Mouse (Mus musculus) megakaryocyte, embryonic 14.5 days (primary cell): ENCODE results near the gene Imp3. TPM values are rescaled to one million over a fixed set of nuclear protein-coding genes. Genes with fewer than 3 reads are reported as not detected.
A peak's percentile ranks its signal among the peaks of the same experiment; 100 is the strongest.
"Not testable (repeated sequence)": the region's sequence is repeated elsewhere in the genome, so short reads cannot be mapped to it uniquely, and the experiment has no call there.

ENCODE experiments used
- H3K27me3 ChIP-seq: replicated peaks from 2 replicates; pipeline ENCODE3; 2012; ENCODE audit warnings: inconsistent platforms
- H3K36me3 ChIP-seq: replicated peaks from 2 replicates; pipeline ENCODE3; 2012; ENCODE audit warnings: low read length, inconsistent platforms, mixed read lengths
- H3K4me1 ChIP-seq: 2 replicates; pipeline ENCODE4 v1.6.1; 2012; ENCODE audit warnings: inconsistent platforms
- H3K4me3 ChIP-seq: replicated peaks from 2 replicates; pipeline ENCODE3; 2012; ENCODE audit warnings: moderate library complexity, mild to moderate bottlenecking, inconsistent platforms
- H3K9me3 ChIP-seq: 2 replicates; pipeline ENCODE4 v1.6.1; 2012; ENCODE audit warnings: inconsistent platforms
- FLI1 ChIP-seq: IDR thresholded peaks from 2 replicates; pipeline ENCODE4 v1.6.1; 2012; ENCODE audit warnings: low read length, inconsistent platforms, mixed read lengths
- GATA1 ChIP-seq: IDR thresholded peaks from 3 replicates; pipeline ENCODE4 v1.6.1; 2012; ENCODE audit warnings: mixed read lengths, low read length, inconsistent platforms, borderline replicate concordance
- polyA plus RNA-seq: library from polyadenylated mRNA; stranded (reverse); fragments of >175 nt; gene quantifications from 2 replicates; pipeline ENCODE4 v1.2.3, GENCODE M21; 2012; ENCODE audit warnings: low replicate concordance; ENCODE audit not compliant: insufficient read depth

Imp3 gene
- polyA plus RNA-seq, 1 experiment = 42.0 TPM

DNA sequence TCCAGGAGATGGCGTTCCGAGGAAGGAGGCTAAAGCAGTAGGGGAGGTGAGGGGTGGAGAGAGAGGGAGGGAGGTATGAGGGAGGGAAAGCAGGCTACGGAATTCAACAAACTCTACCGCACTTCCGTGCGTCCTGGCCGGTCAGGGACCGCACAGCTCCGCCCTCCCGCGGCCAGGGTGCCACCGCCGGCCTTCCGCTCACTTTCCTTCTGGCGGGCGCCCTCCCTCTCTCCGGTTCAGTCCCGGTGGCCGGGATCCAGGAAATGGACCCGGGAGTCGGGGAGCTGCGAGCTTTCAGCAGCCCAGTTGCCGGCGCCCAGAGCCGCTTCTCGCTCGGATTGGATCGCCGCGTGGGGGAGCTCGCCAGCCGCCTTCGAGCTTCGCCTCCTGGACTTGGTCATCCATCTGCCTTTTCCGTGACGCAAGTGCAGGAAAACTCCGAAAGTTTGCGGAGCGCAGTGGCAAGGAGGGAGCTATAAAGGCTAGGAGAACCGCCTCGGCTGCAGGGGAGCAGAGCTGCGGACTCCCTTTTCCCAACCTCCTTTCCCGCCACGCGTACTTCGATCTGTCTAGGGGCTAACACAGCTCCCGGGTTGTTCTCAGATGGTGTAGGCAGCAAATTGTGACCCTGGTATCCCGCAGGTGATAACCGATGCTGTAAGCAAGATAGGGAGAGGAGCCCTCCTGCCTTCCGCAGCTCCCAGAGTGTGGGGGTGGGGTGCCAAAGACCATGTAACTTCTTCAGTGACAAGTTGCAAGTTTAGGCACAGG lies 9.0 kb upstream of the Imp3 start, which contains the start of gene Snx33:
Gene Snx33 (minus strand): TSS at position 331 of the 771 bp plus-strand sequence.
- H3K36me3 ChIP-seq = peaks cover 5% of the 10 kb centered on the region
- H3K4me3 ChIP-seq = peak within 1 kb of the TSS; percentile 95
- no peak for TF ChIP-seq GATA1
- TF ChIP-seq FLI1 = no peak
- no peaks in the 10 kb centered on the region for H3K9me3 ChIP-seq
- H3K27me3 ChIP-seq = peaks cover 68% of the 10 kb centered on the region
- H3K4me1 ChIP-seq = peaks cover 53% of the 10 kb centered on the region

GRCm38 (mm10) chr9:56929496-56929895 lies 7.8 kb upstream of the Imp3 start:
- H3K4me1 ChIP-seq = peaks cover 43% of the 10 kb centered on the region
- H3K27me3 ChIP-seq = peaks cover 58% of the 10 kb centered on the region
- peaks cover 5% of the 10 kb centered on the region for H3K36me3 ChIP-seq
- no peak for TF ChIP-seq FLI1
- no peak overlapping the region for H3K4me3 ChIP-seq
- H3K9me3 ChIP-seq = no peaks in the 10 kb centered on the region

DNA sequence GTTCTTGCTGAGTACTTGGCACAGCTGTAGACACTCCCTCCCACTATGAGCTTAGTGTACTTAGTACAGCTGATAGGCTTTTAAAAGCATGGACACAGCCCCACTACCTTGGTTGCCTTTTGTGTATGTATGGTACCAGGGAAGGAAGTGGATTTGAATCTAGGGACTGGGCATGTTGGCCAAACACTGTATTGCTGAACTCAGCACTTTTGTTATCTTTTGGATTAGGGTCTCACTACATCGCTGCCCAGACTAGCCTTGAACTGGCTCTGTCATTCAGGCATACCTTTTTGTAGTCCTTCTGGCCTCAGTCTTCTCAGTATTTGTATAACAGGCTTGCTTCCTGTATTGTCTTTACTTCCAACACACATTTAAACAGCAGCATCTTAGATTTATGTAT lies 6.7 kb upstream of the Imp3 start:
- peaks cover 4% of the 10 kb centered on the region for H3K36me3 ChIP-seq
- H3K4me3 ChIP-seq = no peak overlapping the region
- TF ChIP-seq GATA1 (no peak), FLI1 (no peak)
- peaks cover 32% of the 10 kb centered on the region for H3K4me1 ChIP-seq
- H3K9me3 ChIP-seq = peaks cover 2% of the 10 kb centered on the region
- H3K27me3 ChIP-seq = peaks cover 49% of the 10 kb centered on the region

- no peak for TF ChIP-seq GATA1
- no peak for TF ChIP-seq FLI1
- Histone ChIP-seq H3K4me1 (peaks cover 22% of the 10 kb centered on the region), H3K36me3 (no peaks in the 10 kb centered on the region), H3K27me3 (no peaks in the 10 kb centered on the region), H3K4me3 (peak overlapping the region; percentile 94), H3K9me3 (peaks cover 6% of the 10 kb centered on the region)
These were observed 433 bp upstream of the Imp3 start for GRCm38 (mm10) chr9:56936861-56937222.

DNA sequence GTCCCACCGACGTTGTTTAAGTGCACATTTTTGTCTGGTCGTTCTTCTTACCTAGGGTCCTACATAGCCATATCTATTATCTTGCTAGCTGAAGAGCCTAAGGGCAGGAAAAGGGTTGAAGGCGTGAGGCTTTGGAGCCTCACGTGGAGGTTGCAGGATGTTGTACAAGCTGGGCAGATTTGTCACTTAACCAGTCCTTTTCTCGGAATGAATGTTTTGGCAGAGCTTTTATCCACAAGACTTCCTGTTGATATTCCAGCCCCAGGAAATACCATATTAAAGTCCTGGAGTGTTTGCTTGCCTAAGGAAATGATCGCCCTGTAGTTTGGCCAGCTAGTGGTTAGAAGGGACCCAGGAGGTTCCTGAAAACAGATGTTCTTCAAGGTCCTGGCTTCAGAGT lies 1.1 kb downstream of the Imp3 start:
- no peak for TF ChIP-seq GATA1
- no peak for TF ChIP-seq FLI1
- no peaks in the 10 kb centered on the region for H3K36me3 ChIP-seq
- H3K9me3 ChIP-seq = peaks cover 6% of the 10 kb centered on the region
- H3K4me1 ChIP-seq = peaks cover 22% of the 10 kb centered on the region
- peaks cover 3% of the 10 kb centered on the region for H3K27me3 ChIP-seq
- peak overlapping the region; percentile 94 for H3K4me3 ChIP-seq

GRCm38 (mm10) chr9:56947481-56947880 lies 10.2 kb downstream of the Imp3 start:
- H3K27me3 ChIP-seq, H3K4me3 ChIP-seq, H3K9me3 ChIP-seq, H3K36me3 ChIP-seq: not testable (repeated sequence)
- peaks cover 17% of the 10 kb centered on the region for H3K4me1 ChIP-seq

DNA sequence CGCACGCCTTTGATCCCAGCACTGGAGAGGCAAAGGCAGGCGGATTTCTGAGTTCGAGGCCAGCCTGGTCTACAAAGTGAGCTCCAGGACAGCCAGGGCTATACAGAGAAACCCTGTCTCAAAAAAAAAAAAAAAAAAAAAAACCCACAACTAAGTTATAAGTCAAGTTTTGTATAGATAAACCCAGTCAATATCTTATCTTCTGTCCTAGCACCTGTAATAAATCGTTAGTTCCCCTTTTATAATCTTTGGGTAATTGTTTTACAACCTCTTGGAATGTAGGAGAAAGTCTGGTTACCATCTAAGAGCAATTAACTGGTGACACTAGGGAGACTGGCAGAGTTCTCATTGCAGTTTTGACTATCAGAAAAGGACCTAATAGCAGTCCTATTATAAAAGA lies 11.4 kb downstream of the Imp3 start:
- H3K4me1 ChIP-seq = peaks cover 17% of the 10 kb centered on the region
- H3K4me3 ChIP-seq, H3K27me3 ChIP-seq, H3K9me3 ChIP-seq, H3K36me3 ChIP-seq: not testable (repeated sequence)

DNA sequence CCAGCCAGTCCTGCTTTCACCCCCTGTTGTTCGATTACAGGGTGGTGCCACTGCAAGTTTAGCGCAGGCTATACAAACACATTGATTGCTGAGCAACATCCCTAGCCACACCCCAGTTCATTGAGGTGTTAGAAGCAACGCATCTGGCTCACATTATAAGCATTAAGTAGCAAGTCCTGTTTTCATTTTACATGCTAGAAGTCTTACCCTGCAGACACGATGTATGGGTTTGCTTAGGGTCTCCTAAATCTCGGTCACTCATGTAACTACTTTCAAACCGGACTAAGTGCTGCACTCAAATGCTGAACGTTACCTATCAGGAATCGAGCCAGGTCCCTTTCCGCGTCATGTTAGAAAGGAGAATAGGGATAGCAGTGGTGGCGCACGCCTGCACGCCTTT lies 12.5 kb downstream of the Imp3 start:
- peaks cover 17% of the 10 kb centered on the region for H3K4me1 ChIP-seq
- H3K4me3 ChIP-seq = peak overlapping the region; percentile 90
- no peaks in the 10 kb centered on the region for H3K36me3 ChIP-seq
- no peak for TF ChIP-seq GATA1
- no peak for TF ChIP-seq FLI1
- H3K27me3 ChIP-seq = no peaks in the 10 kb centered on the region
- H3K9me3 ChIP-seq = no peaks in the 10 kb centered on the region

- Histone ChIP-seq H3K9me3 (no peaks in the 10 kb centered on the region), H3K4me1 (peaks cover 17% of the 10 kb centered on the region), H3K36me3 (peaks cover 1% of the 10 kb centered on the region), H3K27me3 (no peaks in the 10 kb centered on the region), H3K4me3 (peak within 1 kb of the TSS; percentile 96)
- TF ChIP-seq FLI1 (peak; percentile 68), GATA1 (no peak)
These were observed 13.4 kb downstream of the Imp3 start, which contains the start of gene Snupn for GRCm38 (mm10) chr9:56950414-56951400. Snupn (plus strand) TSS chr9:56950878.

GRCm38 (mm10) chr9:56953562-56953961 lies 16.3 kb downstream of the Imp3 start:
- H3K27me3 ChIP-seq = no peaks in the 10 kb centered on the region
- H3K9me3 ChIP-seq = no peaks in the 10 kb centered on the region
- H3K4me3 ChIP-seq = no peak overlapping the region
- TF ChIP-seq FLI1 (no peak), GATA1 (no peak)
- peaks cover 17% of the 10 kb centered on the region for H3K4me1 ChIP-seq
- peaks cover 18% of the 10 kb centered on the region for H3K36me3 ChIP-seq
